Mouse (Mus musculus) megakaryocyte-erythroid progenitor cell, adult 5-6 weeks (primary cell): ENCODE results near the gene Kl. TPM values are rescaled to one million over a fixed set of nuclear protein-coding genes. Genes with fewer than 3 reads are reported as not detected.

Experiments used
- ATAC-seq: replicated peaks from 2 replicates; pipeline ENCODE4 v1.8.0; 2016; ENCODE audit warnings: mild to moderate bottlenecking, inconsistent platforms; ENCODE audit not compliant: severe bottlenecking, poor library complexity, low FRiP score, low TSS enrichment
- total RNA-seq, 2 experiments: library from RNA; stranded (forward) in 1 of 2; stranded (reverse) in 1 of 2; fragments of 200-1000, 215-1000 nt in 1 of 2; fragments of >200 nt in 1 of 2; fragmentation: Nextera tagmentation in 1 of 2; gene quantifications; 2 replicates each; pipeline ENCODE4 v1.2.3; 2014 to 2017

The Kl gene
- total RNA-seq, 2 experiments from 2014 or later = not detected

DNA sequence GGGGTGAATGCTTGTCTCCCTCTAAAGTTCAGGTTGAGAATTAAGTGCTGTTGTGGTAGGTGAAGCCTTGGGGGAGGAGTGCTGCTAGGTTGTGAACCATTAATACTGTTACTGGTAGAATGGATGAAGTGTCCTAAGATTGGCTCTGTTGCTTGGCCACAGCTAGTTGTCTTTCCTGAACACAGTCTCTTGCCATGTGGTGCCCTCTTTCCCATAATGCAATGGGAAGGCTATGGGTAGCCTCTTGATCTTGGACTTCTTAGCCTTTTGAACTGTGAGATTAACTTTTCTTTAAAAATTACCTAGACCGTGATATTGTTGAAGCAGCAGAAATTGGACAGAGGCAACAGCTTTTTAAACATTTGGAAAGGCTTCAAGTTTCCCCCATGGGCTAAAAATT lies 7.5 kb downstream of the Kl start:
- no peak for ATAC-seq

DNA sequence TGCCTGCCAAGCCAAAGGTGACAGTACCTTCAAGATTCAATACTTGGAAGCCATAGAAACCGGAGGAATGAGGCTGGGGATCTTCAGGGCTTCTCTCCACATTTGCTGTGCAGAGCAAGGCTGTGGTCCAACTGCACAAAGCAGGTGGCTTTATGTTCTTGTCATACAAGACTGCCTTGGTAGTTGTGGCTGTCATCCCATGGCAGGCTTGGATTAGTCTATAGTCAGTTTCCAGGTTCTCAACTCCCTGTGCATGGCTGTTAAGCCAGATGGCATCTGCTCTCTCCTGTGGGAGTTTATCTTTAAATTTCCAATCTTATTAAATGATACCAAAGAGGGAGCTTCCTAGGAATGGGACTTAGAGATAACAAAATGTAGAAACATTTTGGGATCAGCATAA lies 9.2 kb downstream of the Kl start:
- ATAC-seq = 0 out of 2 replicates have a peak, but pooled peaks have one; percentile 14

DNA sequence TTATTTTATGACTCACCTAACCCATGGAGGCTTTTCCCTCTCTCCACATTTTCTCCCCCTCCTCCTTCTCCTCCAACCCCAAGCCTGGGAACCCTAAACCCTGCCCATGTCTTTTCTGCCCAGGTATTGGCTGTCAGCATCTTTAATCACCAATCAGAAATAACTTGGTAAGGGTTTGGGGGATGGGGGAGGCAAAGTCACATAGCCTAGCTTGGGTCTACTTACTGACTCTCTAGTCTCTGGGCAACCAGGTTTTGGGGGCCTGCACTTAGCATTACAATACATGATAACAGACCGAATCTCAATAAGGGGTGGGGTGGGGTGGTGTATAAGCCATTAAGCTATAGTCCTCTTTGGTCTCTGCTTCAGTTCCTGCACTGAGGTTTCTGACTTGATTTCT lies 10.3 kb downstream of the Kl start:
- ATAC-seq = no peak

DNA sequence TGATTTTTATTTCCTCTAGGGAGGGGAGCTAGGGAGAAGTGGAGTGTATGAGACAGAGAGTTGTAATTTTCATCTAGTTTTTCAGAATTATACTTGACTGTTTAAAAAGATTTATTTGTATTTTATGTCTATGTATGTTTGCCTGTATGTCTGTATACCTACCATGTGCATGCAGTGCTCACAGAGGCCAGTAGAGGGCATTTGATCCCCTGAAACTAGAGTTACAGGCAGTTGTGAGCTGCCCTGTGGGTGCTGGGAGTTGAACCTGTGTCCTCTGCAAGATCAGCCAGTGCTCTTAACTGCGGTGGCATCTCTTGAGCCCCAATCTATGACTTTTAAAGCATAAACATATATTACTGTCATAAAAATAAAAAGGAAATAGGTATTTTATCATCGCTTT lies 15.5 kb downstream of the Kl start:
- no peak for ATAC-seq

DNA sequence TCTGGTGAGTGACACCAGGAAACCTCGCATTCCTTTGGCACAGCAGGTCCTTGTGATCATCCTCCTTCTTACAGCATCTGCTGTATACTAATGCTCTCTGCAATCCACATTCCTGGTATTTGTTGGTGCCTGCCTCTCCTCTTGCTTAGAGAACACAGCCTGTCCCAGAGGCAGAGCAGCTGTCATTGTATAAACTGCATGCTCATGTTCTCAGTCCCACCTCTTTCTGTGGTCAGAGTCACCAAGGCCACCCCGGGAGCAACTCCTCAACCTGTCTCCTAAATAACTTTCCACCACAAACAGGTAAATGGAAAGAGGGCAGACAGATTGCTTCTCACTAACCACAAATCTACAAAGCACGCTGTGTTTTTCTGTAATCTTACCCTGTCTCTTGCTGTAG lies 18.1 kb downstream of the Kl start:
- no peak for ATAC-seq

DNA sequence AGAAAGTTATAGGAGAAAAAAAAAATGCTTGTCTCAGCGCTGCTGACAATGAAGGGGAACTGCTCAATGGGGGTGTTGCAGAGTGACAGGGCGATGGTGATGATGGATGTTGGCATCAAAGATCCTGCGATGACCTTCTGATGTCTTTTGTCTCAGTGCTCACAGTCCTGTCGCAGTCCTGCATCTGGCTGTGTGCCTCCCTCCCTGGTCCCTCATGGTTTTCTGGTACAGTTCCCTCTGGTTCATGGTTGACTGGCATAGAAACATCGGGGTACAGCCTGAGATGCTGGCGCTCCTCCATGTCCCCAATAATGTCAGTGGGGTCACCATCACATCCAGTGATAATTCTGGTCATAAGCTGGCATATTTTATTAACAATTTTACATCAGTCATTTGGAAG lies 18.7 kb downstream of the Kl start:
- no peak for ATAC-seq

DNA sequence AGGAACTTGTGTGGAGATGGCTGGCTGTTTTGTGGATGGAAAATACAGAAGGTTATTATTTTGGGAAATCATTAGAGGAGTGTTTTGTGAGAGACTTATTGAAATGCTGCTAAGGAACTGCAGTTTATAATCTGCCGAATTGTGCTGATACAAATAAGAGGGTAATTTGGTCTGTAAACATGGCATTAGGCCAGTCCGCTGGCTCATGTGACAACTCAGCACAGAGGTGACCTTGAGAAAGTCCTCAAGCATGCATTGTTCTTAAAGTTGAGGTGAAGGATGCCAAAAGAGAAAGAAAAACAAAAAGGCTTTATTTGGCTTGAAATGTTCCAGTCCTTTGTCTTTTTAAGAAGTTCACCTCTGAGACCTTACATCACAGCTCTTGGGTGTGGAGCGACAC lies 21.8 kb downstream of the Kl start:
- no peak for ATAC-seq

DNA sequence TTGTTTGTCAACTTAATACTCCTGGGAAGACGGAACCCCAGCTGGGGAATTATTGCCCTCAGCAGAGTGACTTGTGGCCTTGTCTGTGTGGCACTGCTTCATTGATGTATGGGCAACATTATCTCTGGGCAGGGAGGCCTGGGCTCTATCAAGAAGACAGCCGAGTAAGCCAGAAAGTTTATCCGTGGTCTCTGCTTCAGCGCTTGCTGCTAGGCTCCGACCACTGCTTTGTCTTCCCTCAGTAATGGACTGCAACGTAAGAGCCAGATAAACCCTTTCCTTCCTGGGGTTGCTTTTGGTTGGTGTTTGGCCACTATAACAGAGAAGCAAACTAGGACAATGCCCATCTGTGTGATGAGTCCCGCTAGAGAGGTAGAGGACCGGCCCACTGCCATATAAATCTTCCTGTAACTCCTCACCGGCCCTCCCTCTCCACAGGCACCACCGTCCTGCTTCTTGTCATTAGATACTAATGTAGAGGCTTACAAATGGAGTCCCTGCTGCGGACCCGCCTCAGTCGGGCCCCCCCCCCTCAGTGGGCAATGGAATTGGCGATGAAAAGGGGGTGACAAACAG lies 25.1 kb downstream of the Kl start:
- no peak for ATAC-seq

DNA sequence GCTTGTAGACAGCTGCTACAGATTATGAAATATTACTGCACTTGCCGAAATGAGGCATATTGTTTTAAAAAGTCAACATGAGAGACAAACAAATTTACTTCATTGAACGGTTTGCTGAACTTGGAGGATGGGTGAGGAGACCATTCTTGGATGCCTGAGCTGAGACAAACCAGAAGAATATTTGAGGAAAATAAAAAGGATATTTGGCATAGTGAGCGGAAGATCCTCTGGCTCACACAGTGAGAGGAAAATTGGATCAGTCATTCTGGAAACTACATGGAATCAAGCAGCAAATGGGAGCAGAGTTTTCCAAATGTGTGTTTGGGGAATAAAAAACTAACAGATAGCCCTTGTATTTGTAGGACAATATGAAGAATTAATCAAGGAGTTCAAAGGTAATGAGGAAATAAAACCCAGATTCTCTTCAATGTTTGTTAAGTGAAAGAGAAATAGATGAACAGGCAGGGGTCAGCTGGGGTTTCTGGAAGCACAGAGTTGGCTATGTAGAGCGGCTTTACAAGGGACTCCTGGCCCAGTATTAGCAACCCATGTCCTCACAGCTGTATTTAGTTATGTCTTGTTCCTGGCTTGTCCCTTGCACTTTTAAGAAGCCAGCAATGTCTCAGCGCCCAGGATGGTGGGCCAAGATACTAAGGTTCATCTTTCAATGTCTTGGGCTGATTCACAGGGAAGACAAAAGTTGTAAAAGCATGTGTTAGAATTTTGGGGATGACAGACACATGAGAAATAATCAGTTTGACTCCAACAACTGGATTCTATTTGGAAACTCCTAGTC lies 27.1 kb downstream of the Kl start:
- ATAC-seq = no peak

DNA sequence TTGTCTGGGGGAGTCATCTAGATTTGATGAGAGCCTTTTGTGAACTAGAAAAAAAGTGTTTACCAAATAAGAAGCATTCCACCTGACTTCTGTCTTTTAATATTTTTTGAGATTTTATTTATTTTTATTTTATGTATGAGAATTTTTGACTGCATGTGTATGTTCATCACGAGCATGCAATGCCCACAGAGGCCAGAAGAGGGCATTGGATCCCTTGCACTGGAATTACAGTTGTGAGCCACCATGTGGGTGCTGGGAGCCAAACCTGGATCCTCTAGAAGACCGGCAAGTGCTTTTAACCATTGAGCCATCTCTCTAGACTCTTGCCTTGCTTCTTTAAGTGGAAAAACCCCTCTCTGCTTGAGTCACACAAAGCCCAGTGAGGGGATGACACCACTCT lies 29.7 kb downstream of the Kl start:
- ATAC-seq = no peak

DNA sequence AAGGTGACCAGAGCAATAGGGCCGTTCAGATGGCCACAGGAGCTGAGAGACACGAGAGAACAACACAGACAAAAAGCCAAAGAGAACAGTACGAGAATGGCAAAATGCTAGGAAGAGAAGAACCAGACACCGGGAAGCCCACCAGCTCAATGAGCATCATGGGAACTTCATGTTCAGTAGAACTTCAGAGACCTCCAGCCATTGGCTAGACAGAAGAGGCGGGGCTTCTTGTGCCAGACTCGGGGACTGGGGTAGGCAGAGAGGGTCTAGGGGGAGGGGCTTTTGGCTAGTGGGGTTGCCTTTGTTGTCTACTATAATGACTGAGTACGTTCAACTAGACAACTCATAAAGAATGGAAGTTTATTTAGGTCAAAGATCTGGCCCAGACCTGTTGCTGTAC lies 41.7 kb downstream of the Kl start:
- ATAC-seq = no peak

DNA sequence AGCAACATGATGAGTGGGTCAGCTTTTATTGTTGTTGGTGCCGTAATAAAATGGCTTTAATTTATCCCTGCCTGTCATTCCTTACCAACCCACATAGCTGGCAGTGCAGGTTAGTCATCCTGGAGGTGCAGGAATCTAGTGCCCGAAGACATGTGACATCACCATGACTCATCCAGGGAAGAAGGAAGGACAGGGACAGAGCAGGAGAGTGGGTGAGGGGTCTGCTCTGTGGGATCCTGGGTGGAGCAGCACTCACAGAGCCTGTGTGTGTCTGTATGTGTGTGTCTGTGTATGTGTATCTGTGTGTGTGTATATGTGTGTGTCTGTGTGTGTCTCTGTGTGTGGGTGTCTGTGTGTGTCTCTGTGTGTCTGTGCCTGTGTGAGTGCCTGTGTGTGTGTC lies 44.2 kb downstream of the Kl start:
- ATAC-seq = no peak

DNA sequence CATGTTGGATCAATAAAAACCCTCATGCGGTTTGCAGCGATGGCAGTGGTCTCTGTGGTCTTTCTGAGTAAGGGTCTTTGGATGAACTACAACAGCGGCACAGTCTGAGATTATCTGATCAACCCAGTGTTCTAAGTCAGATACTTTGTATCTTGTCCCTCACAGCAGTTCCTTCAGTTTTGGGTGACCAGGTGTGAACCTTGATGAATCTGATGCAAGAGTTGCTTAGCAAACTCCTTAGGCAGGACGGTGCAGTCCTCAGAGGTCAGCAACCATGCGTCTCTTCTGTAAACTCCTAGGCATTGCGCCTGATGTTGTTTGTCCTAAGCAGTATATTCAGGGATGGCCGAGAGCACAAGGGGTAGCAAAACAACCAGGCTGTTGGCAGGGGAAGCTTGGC lies 48.7 kb downstream of the Kl start:
- no peak for ATAC-seq

DNA sequence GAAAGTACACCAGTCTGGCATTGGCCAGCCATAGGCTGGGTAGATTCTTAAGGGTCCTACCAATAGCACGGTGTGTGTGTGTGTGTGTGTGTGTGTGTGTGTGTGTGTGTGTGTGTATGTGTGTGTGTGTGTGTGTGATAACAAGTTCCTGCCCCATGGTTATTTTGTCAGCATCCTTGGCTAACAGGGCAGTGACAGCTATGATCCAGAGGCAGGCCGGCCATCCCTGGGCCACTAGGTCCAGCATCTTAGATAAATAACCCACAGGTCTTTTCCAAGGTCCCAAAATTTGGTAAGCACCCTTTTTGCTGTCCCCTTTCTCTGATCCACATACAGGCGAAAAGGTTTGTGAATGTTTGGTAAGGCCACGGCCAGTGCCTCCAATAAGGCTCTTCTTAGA lies 49.6 kb downstream of the Kl start:
- no peak for ATAC-seq

DNA sequence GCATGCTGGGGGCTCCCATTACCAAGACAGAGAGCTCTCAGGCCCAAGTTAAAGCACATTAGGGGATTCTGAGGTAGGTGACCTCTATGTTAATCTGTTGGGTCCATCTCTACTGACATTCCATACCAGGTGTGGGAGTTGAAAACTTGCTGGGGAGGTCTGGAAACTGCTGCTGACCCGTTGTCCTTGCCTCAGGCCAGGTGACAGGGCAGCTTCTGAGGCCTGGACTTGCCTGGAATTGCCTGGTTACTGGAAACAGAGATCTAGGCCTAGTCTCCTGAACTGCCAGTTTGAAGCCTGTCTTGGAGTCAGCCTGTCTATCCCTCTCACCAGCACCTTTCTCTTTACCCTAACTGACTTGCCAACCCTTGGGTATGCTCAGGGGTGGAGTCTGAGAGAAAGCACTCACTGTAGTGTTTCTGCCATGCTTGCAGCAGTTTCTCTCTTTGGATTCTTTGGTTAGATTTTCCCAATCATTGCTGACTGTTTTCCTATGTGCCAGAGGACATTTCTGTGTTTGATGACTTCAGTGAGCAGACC lies 51.9 kb downstream of the Kl start:
- ATAC-seq = no peak

DNA sequence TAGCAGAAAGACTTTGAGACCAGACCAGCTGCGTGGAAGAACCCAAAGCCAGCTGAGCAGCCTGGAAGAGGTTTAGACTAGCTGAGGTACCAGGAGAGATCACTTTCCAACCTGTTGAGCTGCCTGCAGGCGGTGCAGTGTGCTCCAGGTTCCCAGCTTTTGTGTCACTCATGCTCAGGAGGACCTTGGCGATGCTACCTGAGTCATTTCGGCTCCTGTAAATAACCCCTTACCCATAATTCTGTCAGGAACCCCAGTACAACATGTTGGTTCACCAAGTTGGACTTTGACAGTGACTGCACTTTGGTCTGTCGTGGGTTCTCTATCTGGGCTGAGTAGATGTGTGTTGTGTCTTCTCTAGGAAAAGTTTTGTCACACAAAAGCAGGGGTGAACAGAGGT lies 66.0 kb downstream of the Kl start:
- no peak for ATAC-seq

DNA sequence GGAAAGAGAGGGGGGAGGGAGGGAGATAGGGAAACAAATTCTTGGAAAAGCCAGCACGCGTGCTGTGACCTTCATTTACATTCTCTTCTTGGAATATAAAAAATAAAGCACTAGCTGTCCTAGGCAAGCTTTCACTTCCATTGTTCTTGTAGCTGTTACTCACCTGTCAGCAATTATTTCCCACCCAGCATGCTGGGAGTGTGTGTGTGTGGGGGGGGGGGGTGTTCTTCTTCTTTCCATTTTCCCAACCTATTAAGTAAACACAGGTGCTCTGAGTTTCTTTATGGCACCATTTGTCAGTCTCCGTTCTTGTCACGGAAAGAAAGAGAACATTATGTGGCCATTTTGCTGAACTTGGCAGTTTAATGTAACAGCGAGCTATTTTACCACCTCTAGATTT lies 66.6 kb downstream of the Kl start:
- ATAC-seq = no peak

DNA sequence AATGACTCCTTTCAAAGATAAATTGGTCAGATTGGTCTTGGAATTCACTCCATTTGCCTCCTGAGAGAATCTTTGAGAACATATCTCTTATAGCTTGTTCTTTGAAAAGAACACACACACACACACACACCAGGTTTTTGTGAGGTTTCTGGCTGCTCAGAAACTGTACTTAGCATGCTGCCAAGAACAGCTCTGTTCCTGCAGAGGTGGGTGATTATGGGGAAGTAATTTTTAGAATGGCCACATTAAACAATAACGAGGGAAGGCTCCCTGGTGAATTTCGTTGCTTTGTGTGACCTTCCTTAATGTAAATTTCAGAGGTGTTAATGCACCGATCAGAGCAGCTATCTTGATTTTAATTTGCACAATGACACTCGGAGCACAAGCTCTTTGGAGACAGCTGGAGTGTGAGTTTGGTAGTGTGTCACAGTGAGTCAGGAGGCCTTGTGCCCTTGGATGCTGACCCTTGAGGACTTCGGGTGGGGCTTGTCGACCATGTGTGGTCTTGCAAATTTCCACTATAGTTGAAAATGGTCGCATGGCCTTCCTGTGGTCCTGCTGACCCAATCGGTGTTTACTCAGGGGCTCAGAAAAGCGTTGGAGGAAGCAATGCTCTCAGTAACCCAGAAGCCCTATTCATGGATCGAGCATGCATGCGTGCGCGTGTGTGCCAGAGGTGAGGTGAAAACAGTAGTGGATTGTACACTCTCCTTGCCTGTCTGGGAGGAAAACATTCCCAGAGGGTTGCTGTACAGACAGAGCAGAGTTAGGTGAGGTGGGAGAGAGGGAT lies 67.8 kb downstream of the Kl start:
- no peak for ATAC-seq

DNA sequence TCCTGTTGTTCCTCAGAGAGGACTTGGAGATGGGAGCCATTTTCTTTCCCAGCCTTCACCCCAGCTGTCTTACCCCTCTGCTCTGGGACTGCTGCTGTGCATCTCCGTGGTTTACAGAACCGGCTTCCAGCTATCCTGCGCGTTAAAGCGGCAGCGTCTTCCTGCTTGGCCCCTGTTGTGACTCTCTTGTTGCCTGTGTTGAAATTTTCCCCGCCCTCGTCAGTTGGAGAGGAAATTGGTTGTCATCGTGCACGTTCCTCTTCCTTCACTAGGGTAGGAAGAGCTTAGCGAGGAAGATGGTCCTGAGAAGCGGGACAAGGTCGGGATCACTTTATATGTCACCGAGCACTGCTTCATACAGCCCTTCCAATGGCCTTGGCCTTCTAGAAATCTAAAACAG lies 68.4 kb downstream of the Kl start:
- ATAC-seq = no peak

DNA sequence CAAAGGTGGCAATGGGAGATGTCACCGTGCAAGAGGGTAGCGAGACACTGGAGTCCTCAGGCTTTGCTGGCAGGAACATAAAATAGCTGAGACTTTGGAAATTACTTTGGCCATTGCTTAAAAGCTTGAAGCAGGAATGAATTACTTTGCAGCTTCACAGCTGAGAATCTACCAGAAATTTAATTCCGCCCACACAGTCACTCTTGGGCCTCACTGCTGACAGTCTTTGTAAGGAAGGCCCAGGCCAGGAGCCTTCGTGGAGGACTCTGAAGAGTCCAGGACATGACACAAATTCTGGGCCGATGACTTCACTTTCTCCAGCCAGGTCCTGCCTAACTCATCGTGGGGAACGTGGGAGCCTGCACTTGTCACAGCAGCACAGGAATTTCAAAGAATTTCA lies 69.6 kb downstream of the Kl start:
- no peak for ATAC-seq

DNA sequence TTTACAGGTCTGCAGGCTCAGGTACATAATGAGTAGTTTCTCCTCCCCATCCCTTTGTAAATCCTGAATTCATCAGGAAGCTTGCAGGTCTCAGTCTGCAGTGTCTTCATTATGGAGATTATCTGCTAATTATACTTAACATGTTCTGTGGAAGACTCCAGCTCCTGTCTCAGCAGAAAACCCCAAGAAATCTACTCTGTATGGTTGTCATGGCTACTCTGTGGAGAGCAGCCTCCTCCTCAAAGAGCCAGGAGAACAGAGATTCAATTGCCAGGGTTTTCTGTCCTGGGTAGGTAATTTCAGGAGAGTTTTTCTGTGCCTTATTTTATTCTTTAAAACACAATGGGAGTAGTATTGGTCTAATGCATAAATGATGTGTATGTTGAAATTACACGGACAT lies 70.5 kb downstream of the Kl start:
- ATAC-seq = no peak
